Mouse (Mus musculus) myocyte (in vitro differentiated cells): ENCODE measurements around the gene Zdhhc19. TPM values are rescaled to one million over a fixed set of nuclear protein-coding genes. Genes with fewer than 3 reads are reported as not detected.

Source experiments
- H3K27me3 ChIP-seq: one replicate; pipeline ENCODE4 v1.6.1; 2011; ENCODE audit not compliant: control insufficient read depth, insufficient read depth, insufficient read length
- H3K36me3 ChIP-seq: one replicate; pipeline ENCODE4 v1.6.1; 2011; ENCODE audit not compliant: control insufficient read depth, insufficient read depth
- H3K4me2 ChIP-seq: one replicate; pipeline ENCODE4 v1.6.1; 2011; ENCODE audit warnings: low read depth, control low read depth
- H3K4me3 ChIP-seq: one replicate; pipeline ENCODE4 v1.5.1; 2011; ENCODE audit warnings: mild to moderate bottlenecking, control low read depth, moderate library complexity
- H3K79me2 ChIP-seq: one replicate; pipeline ENCODE4 v1.6.1; 2011; ENCODE audit not compliant: control insufficient read depth, insufficient read depth
- H3ac ChIP-seq: one replicate; pipeline ENCODE4 v1.6.1; 2011; ENCODE audit not compliant: control insufficient read depth, insufficient read length
- CEBPB ChIP-seq: IDR thresholded peaks from 2 replicates; pipeline ENCODE4 v1.6.1; 2011; ENCODE audit warnings: mild to moderate bottlenecking, moderate library complexity; ENCODE audit not compliant: poor library complexity, insufficient read depth, severe bottlenecking
- E2F4 ChIP-seq: IDR thresholded peaks from one replicate; pipeline ENCODE4 v1.6.1; 2011; ENCODE audit warnings: mild to moderate bottlenecking, control low read depth, moderate library complexity; ENCODE audit not compliant: insufficient read depth
- MAX ChIP-seq: IDR thresholded peaks from one replicate; pipeline ENCODE4 v1.6.1; 2011; ENCODE audit warnings: low read depth, mild to moderate bottlenecking, control low read depth
- MYOD1 ChIP-seq, 3 experiments: IDR thresholded peaks; one replicate each; pipeline ENCODE4 v1.6.1; 2011; ENCODE audit warnings: control low read depth in 2 of 3, low read depth in 2 of 3, mild to moderate bottlenecking in 2 of 3, moderate library complexity in 1 of 3; ENCODE audit not compliant: insufficient read length in 2 of 3, control insufficient read depth in 1 of 3
- MYOG ChIP-seq, 3 experiments: IDR thresholded peaks; one replicate each; pipeline ENCODE4 v1.6.1; 2011; ENCODE audit warnings: control low read depth in 2 of 3, low read depth in 2 of 3, mild to moderate bottlenecking in 2 of 3; ENCODE audit not compliant: insufficient read length in 2 of 3, control insufficient read depth in 1 of 3, insufficient read depth in 1 of 3
- POLR2A ChIP-seq: IDR thresholded peaks from one replicate; pipeline ENCODE4 v1.6.1; 2011; ENCODE audit warnings: low read depth, mild to moderate bottlenecking, control low read depth, moderate library complexity; ENCODE audit not compliant: insufficient read length
- POLR2AphosphoS2 ChIP-seq: IDR thresholded peaks from one replicate; pipeline ENCODE4 v1.6.1; 2011; ENCODE audit warnings: low read depth, control low read depth; ENCODE audit not compliant: insufficient read length
- REST ChIP-seq: IDR thresholded peaks from one replicate; pipeline ENCODE4 v1.6.1; 2011; ENCODE audit warnings: mild to moderate bottlenecking, control low read depth, moderate library complexity; ENCODE audit not compliant: insufficient read depth, insufficient read length
- SRF ChIP-seq: IDR thresholded peaks from one replicate; pipeline ENCODE4 v1.6.1; 2011; ENCODE audit warnings: low read depth; ENCODE audit not compliant: control insufficient read depth, insufficient read length
- TCF12 ChIP-seq: IDR thresholded peaks from one replicate; pipeline ENCODE4 v1.6.1; 2011; ENCODE audit warnings: mild to moderate bottlenecking, control low read depth; ENCODE audit not compliant: poor library complexity, insufficient read depth, severe bottlenecking
- TCF3 ChIP-seq: IDR thresholded peaks from one replicate; pipeline ENCODE4 v1.6.1; 2011; ENCODE audit warnings: low read depth, control low read depth; ENCODE audit not compliant: insufficient read length
- USF1 ChIP-seq: IDR thresholded peaks from one replicate; pipeline ENCODE4 v1.6.1; 2011; ENCODE audit warnings: low read depth, mild to moderate bottlenecking, control low read depth, moderate library complexity
- polyA plus RNA-seq: library from polyadenylated mRNA; unstranded; fragments of >200 nt; fragmentation: generic; extraction: Trizol; gene quantifications from one replicate; pipeline ENCODE4 v1.2.1, GENCODE M21; 2012; ENCODE audit warnings: missing spikeins

The Zdhhc19 gene
- polyA plus RNA-seq, 1 experiment = not detected

- no peaks in the 10 kb centered on the region for H3K36me3 ChIP-seq
- TF ChIP-seq POLR2A = no peak
- TF ChIP-seq MAX = no peak
- no peak for TF ChIP-seq REST
- no peak for TF ChIP-seq MYOG (IDR thresholded peaks at IDR 0.05; ENCODE audit: control insufficient read depth in 1 of 3, insufficient read depth in 1 of 3, insufficient read length in 2 of 3, low read depth in 2 of 3)
- TF ChIP-seq USF1 = no peak
- TF ChIP-seq CEBPB = no peak
- TF ChIP-seq POLR2AphosphoS2 = no peak
- no peak for TF ChIP-seq SRF
- no peak for TF ChIP-seq TCF3
- TF ChIP-seq MYOD1 (IDR thresholded peaks at IDR 0.05; ENCODE audit: control insufficient read depth in 1 of 3, insufficient read length in 2 of 3, low read depth in 2 of 3) = no peak
- TF ChIP-seq E2F4 = no peak
- TF ChIP-seq TCF12 = no peak
These were observed 10.2 kb downstream of the Zdhhc19 start for GRCm38 (mm10) chr16:32506298-32506697.

GRCm38 (mm10) chr16:32506868-32507267, 10.8 kb downstream of the Zdhhc19 start:
- Histone ChIP-seq H3K4me2 (no peak overlapping the region), H3K36me3 (no peaks in the 10 kb centered on the region), H3ac (no peak overlapping the region), H3K4me3 (no peak overlapping the region), H3K79me2 (no peaks in the 10 kb centered on the region), H3K27me3 (peaks cover 12% of the 10 kb centered on the region)
- TF ChIP-seq MYOD1 (IDR thresholded peaks at IDR 0.05; ENCODE audit: control insufficient read depth in 1 of 3, insufficient read length in 2 of 3, low read depth in 2 of 3) = no peak
- no peak for TF ChIP-seq POLR2AphosphoS2

More at GRCm38 (mm10) chr16:32506298-32506697, 10.2 kb downstream of the Zdhhc19 start:
- no peaks in the 10 kb centered on the region for H3K79me2 ChIP-seq
- no peak overlapping the region for H3ac ChIP-seq
- no peak overlapping the region for H3K4me3 ChIP-seq
- peaks cover 12% of the 10 kb centered on the region for H3K27me3 ChIP-seq
- no peak overlapping the region for H3K4me2 ChIP-seq

- H3K4me3 ChIP-seq = no peak overlapping the region
- no peaks in the 10 kb centered on the region for H3K36me3 ChIP-seq
- TF ChIP-seq MYOG (IDR thresholded peaks at IDR 0.05; ENCODE audit: control insufficient read depth in 1 of 3, insufficient read depth in 1 of 3, insufficient read length in 2 of 3, low read depth in 2 of 3) (no peak), REST (no peak), POLR2A (no peak), USF1 (no peak), TCF3 (no peak), SRF (no peak), MYOD1 (IDR thresholded peaks at IDR 0.05; ENCODE audit: control insufficient read depth in 1 of 3, insufficient read length in 2 of 3, low read depth in 2 of 3) (no peak), E2F4 (no peak), MAX (no peak), POLR2AphosphoS2 (no peak), TCF12 (no peak)
- no peaks in the 10 kb centered on the region for H3K79me2 ChIP-seq
- H3K27me3 ChIP-seq = peaks cover 12% of the 10 kb centered on the region
- H3ac ChIP-seq = no peak overlapping the region
- H3K4me2 ChIP-seq = no peak overlapping the region
These were observed 11.3 kb downstream of the Zdhhc19 start for GRCm38 (mm10) chr16:32507407-32507806.

GRCm38 (mm10) chr16:32508035-32508434, 12.0 kb downstream of the Zdhhc19 start:
- no peak overlapping the region for H3K4me3 ChIP-seq
- peaks cover 12% of the 10 kb centered on the region for H3K27me3 ChIP-seq
- TF ChIP-seq TCF3 (no peak), CEBPB (no peak), MAX (no peak), USF1 (no peak), MYOG (IDR thresholded peaks at IDR 0.05; ENCODE audit: control insufficient read depth in 1 of 3, insufficient read depth in 1 of 3, insufficient read length in 2 of 3, low read depth in 2 of 3) (no peak), REST (no peak), E2F4 (no peak), MYOD1 (IDR thresholded peaks at IDR 0.05; ENCODE audit: control insufficient read depth in 1 of 3, insufficient read length in 2 of 3, low read depth in 2 of 3) (no peak), SRF (no peak), POLR2A (no peak), POLR2AphosphoS2 (no peak), TCF12 (no peak)
- H3K36me3 ChIP-seq = no peaks in the 10 kb centered on the region
- no peaks in the 10 kb centered on the region for H3K79me2 ChIP-seq
- H3K4me2 ChIP-seq = no peak overlapping the region
- H3ac ChIP-seq = no peak overlapping the region

- no peak overlapping the region for H3K4me2 ChIP-seq
- no peak overlapping the region for H3K4me3 ChIP-seq
- no peaks in the 10 kb centered on the region for H3K36me3 ChIP-seq
- H3K79me2 ChIP-seq = no peaks in the 10 kb centered on the region
- peaks cover 12% of the 10 kb centered on the region for H3K27me3 ChIP-seq
- no peak overlapping the region for H3ac ChIP-seq
- TF ChIP-seq CEBPB = no peak
- no peak for TF ChIP-seq REST
- TF ChIP-seq TCF12 = no peak
- no peak for TF ChIP-seq POLR2AphosphoS2
- TF ChIP-seq TCF3 = no peak
- no peak for TF ChIP-seq MAX
- TF ChIP-seq MYOG (IDR thresholded peaks at IDR 0.05; ENCODE audit: control insufficient read depth in 1 of 3, insufficient read depth in 1 of 3, insufficient read length in 2 of 3, low read depth in 2 of 3) = no peak
- no peak for TF ChIP-seq POLR2A
- TF ChIP-seq SRF = no peak
- no peak for TF ChIP-seq MYOD1 (IDR thresholded peaks at IDR 0.05; ENCODE audit: control insufficient read depth in 1 of 3, insufficient read length in 2 of 3, low read depth in 2 of 3)
- TF ChIP-seq USF1 = no peak
- TF ChIP-seq E2F4 = no peak
These were observed 12.5 kb downstream of the Zdhhc19 start for GRCm38 (mm10) chr16:32508506-32509065.
